Mouse (Mus musculus): ENCODE measurements at regions not wholly inside any gene's neighbourhood (a gene's known extent, or its start where the extent isn't known, plus 50 kb on each side); places are given as distances from the start of the nearest gene placed in this dataset.

- no peaks in the 10 kb centered on the region for H3K36me3 ChIP-seq
Measured at GRCm38 (mm10) chr14:76964046-76964445, 72.5 kb upstream of the Ccdc122 start.

GRCm38 (mm10) chr14:76958875-76959274 is 77.7 kb upstream of the Ccdc122 start:
- no peak overlapping the region for H3K4me2 ChIP-seq
- H3K4me1 ChIP-seq = no peaks in the 10 kb centered on the region
- H3K27me3 ChIP-seq (replicated peaks) = no peaks in the 10 kb centered on the region
- H3K27ac ChIP-seq = no peak overlapping the region
- H3K9me3 ChIP-seq (replicated peaks) = no peaks in the 10 kb centered on the region
- no peaks in the 10 kb centered on the region for H3K36me3 ChIP-seq
- no peak overlapping the region for H3K4me3 ChIP-seq
- no peak overlapping the region for H3K9ac ChIP-seq
- WGBS (ENCODE audit: insufficient replicate concordance) = 63% methylated on average over 10 of the region's 10 CpGs
- no peak for ATAC-seq

More at GRCm38 (mm10) chr14:76964046-76964445, 72.5 kb upstream of the Ccdc122 start:
- 69% methylated on average over 5 of the region's 5 CpGs for WGBS (ENCODE audit: insufficient replicate concordance)
- H3K4me2 ChIP-seq = no peak overlapping the region
- H3K27ac ChIP-seq = no peak overlapping the region
- no peak for ATAC-seq
- H3K4me3 ChIP-seq = no peak overlapping the region
- no peak overlapping the region for H3K9ac ChIP-seq
- no peaks in the 10 kb centered on the region for H3K4me1 ChIP-seq
- H3K9me3 ChIP-seq (replicated peaks) = no peaks in the 10 kb centered on the region
- H3K27me3 ChIP-seq (replicated peaks) = no peaks in the 10 kb centered on the region

DNA sequence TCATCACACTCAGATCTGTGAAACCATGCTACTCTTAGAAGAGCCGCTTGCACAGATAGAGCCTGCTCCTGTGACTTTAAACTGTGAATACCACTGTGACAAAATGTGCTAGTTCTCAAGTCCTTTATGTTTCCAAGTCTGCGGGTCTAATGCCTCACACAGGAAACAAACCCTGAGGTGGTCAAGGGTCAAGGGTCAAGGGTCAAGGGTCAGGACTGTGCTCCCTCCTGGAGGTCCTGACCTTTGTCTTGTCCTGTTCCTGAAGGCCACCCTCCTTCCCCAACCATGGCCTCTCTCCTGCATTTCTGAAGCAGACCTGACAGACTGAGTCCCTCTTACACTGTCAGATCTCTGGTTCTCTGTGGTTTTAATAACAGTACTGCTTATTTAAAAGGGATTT is 79.4 kb upstream of the Ccdc122 start:
- WGBS (ENCODE audit: insufficient replicate concordance) = 65% methylated on average over 2 of the region's 2 CpGs
- Histone ChIP-seq H3K4me2 (no peak overlapping the region), H3K27me3 (replicated peaks) (no peaks in the 10 kb centered on the region), H3K4me1 (no peaks in the 10 kb centered on the region), H3K9me3 (replicated peaks) (no peaks in the 10 kb centered on the region), H3K27ac (no peak overlapping the region), H3K4me3 (no peak overlapping the region), H3K36me3 (no peaks in the 10 kb centered on the region), H3K9ac (no peak overlapping the region)
- no peak for ATAC-seq

DNA sequence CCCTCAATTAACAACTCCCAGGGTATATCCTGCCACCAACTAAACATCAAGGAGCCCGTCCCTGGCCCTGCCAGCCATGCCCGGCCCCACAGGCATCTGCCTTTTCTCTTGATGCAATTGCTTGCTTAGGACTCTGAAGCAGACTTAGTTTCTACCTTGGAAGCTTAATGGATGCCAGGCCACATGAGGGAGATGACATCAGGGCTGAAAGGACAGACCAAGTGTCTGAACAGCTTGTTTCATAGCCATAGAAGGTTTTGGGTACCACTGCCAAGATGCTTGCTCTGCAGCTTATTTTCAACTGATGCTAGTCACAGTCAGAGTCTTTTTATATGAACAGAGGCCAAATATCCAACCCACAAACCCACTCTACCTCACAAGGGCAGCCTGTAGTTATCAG is 83.4 kb upstream of the Ccdc122 start:
- no peak overlapping the region for H3K27ac ChIP-seq
- H3K4me1 ChIP-seq = no peaks in the 10 kb centered on the region
- H3K4me2 ChIP-seq = no peak overlapping the region
- no peak overlapping the region for H3K4me3 ChIP-seq
- no peaks in the 10 kb centered on the region for H3K36me3 ChIP-seq
- no peak overlapping the region for H3K9ac ChIP-seq
- 73% methylated on average over 2 of the region's 2 CpGs for WGBS (ENCODE audit: insufficient replicate concordance)
- H3K9me3 ChIP-seq (replicated peaks) = no peaks in the 10 kb centered on the region
- no peak for ATAC-seq
- H3K27me3 ChIP-seq (replicated peaks) = no peaks in the 10 kb centered on the region

- Histone ChIP-seq H3K4me2 (no peak overlapping the region), H3K36me3 (no peaks in the 10 kb centered on the region), H3K4me3 (no peak overlapping the region), H3K27me3 (replicated peaks) (no peaks in the 10 kb centered on the region), H3K4me1 (no peaks in the 10 kb centered on the region), H3K27ac (no peak overlapping the region), H3K9me3 (replicated peaks) (no peaks in the 10 kb centered on the region), H3K9ac (no peak overlapping the region)
- WGBS (ENCODE audit: insufficient replicate concordance) = 55% methylated on average over 4 of the region's 4 CpGs
- ATAC-seq = no peak
Measured at GRCm38 (mm10) chr14:76951450-76951849, 85.1 kb upstream of the Ccdc122 start.

GRCm38 (mm10) chr14:76949388-76949787 is 87.2 kb upstream of the Ccdc122 start:
- Histone ChIP-seq H3K4me3 (no peak overlapping the region), H3K36me3 (no peaks in the 10 kb centered on the region), H3K4me2 (no peak overlapping the region), H3K27ac (no peak overlapping the region), H3K9me3 (replicated peaks) (no peaks in the 10 kb centered on the region), H3K27me3 (replicated peaks) (no peaks in the 10 kb centered on the region), H3K9ac (no peak overlapping the region), H3K4me1 (no peaks in the 10 kb centered on the region)
- WGBS (ENCODE audit: insufficient replicate concordance) = 67% methylated on average over 3 of the region's 3 CpGs
- no peak for ATAC-seq

DNA sequence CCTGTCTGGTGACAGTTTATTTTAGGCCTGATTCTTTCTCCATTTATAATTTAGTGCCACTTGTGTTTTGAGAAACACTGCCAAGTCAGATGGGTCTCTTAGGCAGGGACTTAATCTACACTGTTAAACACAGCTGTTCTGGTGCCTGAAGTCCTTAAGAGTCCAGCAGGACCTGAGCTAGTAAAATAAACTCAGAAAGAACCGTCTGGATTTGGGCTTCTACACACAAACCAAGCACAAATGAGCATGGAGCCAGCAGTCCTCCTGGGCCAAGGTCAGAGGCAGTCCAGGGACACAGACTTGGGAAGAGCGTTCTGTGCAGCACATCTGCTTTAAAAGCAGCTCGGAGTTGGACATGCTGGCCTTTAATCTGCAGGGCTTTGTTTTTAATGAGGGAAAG is 87.6 kb upstream of the Ccdc122 start:
- Histone ChIP-seq H3K9ac (no peak overlapping the region), H3K4me2 (no peak overlapping the region), H3K9me3 (replicated peaks) (no peaks in the 10 kb centered on the region), H3K27me3 (replicated peaks) (no peaks in the 10 kb centered on the region), H3K4me1 (no peaks in the 10 kb centered on the region), H3K36me3 (no peaks in the 10 kb centered on the region), H3K27ac (no peak overlapping the region), H3K4me3 (no peak overlapping the region)
- ATAC-seq = no peak
- WGBS (ENCODE audit: insufficient replicate concordance) = 51% methylated on average over 3 of the region's 3 CpGs

DNA sequence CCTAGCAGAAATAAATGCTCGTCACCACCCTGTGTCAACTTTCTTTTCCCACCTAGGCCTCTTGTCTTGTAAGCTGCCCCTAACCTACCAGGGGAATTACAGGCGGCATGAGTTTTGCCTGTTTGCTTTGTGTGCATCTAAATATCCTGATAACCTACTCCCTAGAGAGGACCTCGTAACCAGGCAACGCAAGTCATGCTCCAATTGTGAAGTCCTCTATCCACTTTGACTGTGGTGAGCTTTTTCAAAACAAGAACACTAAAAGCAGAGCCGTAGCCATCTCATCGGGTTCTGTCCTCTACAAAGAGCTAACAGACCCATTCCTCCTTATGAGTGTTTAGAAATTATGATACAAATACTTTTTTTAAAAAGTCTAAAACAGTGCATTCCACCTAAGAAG is 88.1 kb upstream of the Ccdc122 start:
- Histone ChIP-seq H3K9ac (no peak overlapping the region), H3K27me3 (replicated peaks) (no peaks in the 10 kb centered on the region), H3K9me3 (replicated peaks) (no peaks in the 10 kb centered on the region), H3K27ac (no peak overlapping the region), H3K4me3 (no peak overlapping the region), H3K4me1 (no peaks in the 10 kb centered on the region), H3K36me3 (no peaks in the 10 kb centered on the region), H3K4me2 (no peak overlapping the region)
- ATAC-seq = no peak
- WGBS (ENCODE audit: insufficient replicate concordance) = 68% methylated on average over 6 of the region's 6 CpGs

DNA sequence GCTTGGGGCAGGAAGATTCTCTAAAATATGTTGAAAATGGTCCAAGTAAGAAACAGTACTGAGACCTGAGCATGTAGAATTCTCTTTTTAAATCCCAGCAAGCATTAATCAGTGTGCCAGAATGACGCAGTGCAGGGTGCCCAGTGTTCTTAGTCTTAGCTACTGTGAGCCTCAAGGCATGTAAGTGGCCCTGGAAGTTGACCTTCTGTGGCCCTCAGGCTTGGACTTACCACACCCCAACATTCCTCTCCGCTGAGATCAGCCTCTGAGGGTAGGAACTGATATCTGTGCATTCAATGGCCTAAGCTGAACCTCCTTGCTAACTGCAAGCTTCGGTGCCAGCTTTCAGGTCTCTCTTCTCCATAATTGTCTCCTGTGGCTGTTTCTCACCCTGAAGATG is 89.4 kb upstream of the Ccdc122 start:
- Histone ChIP-seq H3K9ac (no peak overlapping the region), H3K4me2 (no peak overlapping the region), H3K9me3 (replicated peaks) (no peaks in the 10 kb centered on the region), H3K27me3 (replicated peaks) (no peaks in the 10 kb centered on the region), H3K4me3 (no peak overlapping the region), H3K4me1 (no peaks in the 10 kb centered on the region), H3K36me3 (no peaks in the 10 kb centered on the region), H3K27ac (no peak overlapping the region)
- ATAC-seq = no peak
- 53% methylated on average over 3 of the region's 3 CpGs for WGBS (ENCODE audit: insufficient replicate concordance)

- Histone ChIP-seq H3K4me2 (no peak overlapping the region), H3K4me3 (no peak overlapping the region), H3K4me1 (no peaks in the 10 kb centered on the region), H3K27me3 (replicated peaks) (no peaks in the 10 kb centered on the region; the same call in 1 of the 2 replicates), H3K36me3 (no peaks in the 10 kb centered on the region), H3K27ac (no peak overlapping the region), H3K9me3 (replicated peaks) (no peaks in the 10 kb centered on the region), H3K9ac (no peak overlapping the region)
- no peak for ATAC-seq
- WGBS (ENCODE audit: insufficient replicate concordance) = 70% methylated on average over 6 of the region's 6 CpGs
Measured at GRCm38 (mm10) chr14:76945626-76946025, 90.9 kb upstream of the Ccdc122 start.

GRCm38 (mm10) chr14:76941474-76942212 is 94.9 kb upstream of the Ccdc122 start:
- Histone ChIP-seq H3K4me3 (no peak overlapping the region), H3K27me3 (replicated peaks) (no peaks in the 10 kb centered on the region; the same call in 1 of the 2 replicates), H3K36me3 (no peaks in the 10 kb centered on the region), H3K9ac (no peak overlapping the region), H3K4me2 (no peak overlapping the region), H3K4me1 (no peaks in the 10 kb centered on the region), H3K27ac (no peak overlapping the region), H3K9me3 (replicated peaks) (no peaks in the 10 kb centered on the region)
- ATAC-seq = no peak
- 60% methylated on average over 10 of the region's 10 CpGs for WGBS (ENCODE audit: insufficient replicate concordance)

- no peaks in the 10 kb centered on the region for H3K9me3 ChIP-seq (replicated peaks)
- H3K27ac ChIP-seq = no peak overlapping the region
- no peak overlapping the region for H3K9ac ChIP-seq
- WGBS (ENCODE audit: insufficient replicate concordance) = 74% methylated on average over 4 of the region's 4 CpGs
- ATAC-seq = no peak
- H3K4me1 ChIP-seq = no peaks in the 10 kb centered on the region
- H3K27me3 ChIP-seq (replicated peaks) = no peaks in the 10 kb centered on the region; the same call in 1 of the 2 replicates
- no peak overlapping the region for H3K4me3 ChIP-seq
- no peak overlapping the region for H3K4me2 ChIP-seq
- H3K36me3 ChIP-seq = no peaks in the 10 kb centered on the region
Measured at GRCm38 (mm10) chr14:76940507-76940906, 96.1 kb upstream of the Ccdc122 start.

GRCm38 (mm10) chr14:76936671-76937070 is 99.9 kb upstream of the Ccdc122 start:
- WGBS (ENCODE audit: insufficient replicate concordance) = 75% methylated on average over 1 of the region's 1 CpGs
- Histone ChIP-seq H3K4me3 (no peak overlapping the region), H3K27me3 (replicated peaks) (no peaks in the 10 kb centered on the region; the same call in 1 of the 2 replicates)

More at GRCm38 (mm10) chr14:76936671-76937070, 99.9 kb upstream of the Ccdc122 start:
- no peaks in the 10 kb centered on the region for H3K4me1 ChIP-seq
- H3K4me2 ChIP-seq = no peak overlapping the region
- no peak overlapping the region for H3K27ac ChIP-seq
- H3K9me3 ChIP-seq (replicated peaks) = no peaks in the 10 kb centered on the region
- H3K9ac ChIP-seq = no peak overlapping the region
- ATAC-seq = no peak
- no peaks in the 10 kb centered on the region for H3K36me3 ChIP-seq

All from liver, embryonic 12.5 days (tissue).